Mouse (Mus musculus): Measurements from ENCODE around the gene Arsg.

GRCm38 (mm10) chr11:109495771-109496474 lies 22.7 kb downstream of the Arsg start:
- TF ChIP-seq MAFK (IDR thresholded peaks at IDR 0.05; ENCODE audit: insufficient read depth, low read depth, low read length) (no peak), ZC3H11A (IDR thresholded peaks at IDR 0.05; ENCODE audit: borderline replicate concordance, low read depth, low read length) (no peak)

Measured in ES-E14 (cell line).